Mouse (Mus musculus) intestine, embryonic 16.5 days (tissue): Measurements from ENCODE around the gene Borcs7. TPM values are rescaled to one million over a fixed set of nuclear protein-coding genes. Genes with fewer than 3 reads are reported as not detected.
"Not testable (repeated sequence)": the region's sequence is repeated elsewhere in the genome, so short reads cannot be mapped to it uniquely, and the experiment has no call there.

ENCODE experiments used
- ATAC-seq: fragments of 200-750 bp; cut with Nextera tagmentation; 2 replicates; pipeline ENCODE4 v1.8.0; 2017; ENCODE audit warnings: moderate TSS enrichment, moderate library complexity
- H3K27ac ChIP-seq: fragments of 300-500 bp; sonication (generic); 2 replicates; pipeline ENCODE4 v1.5.1; 2014; ENCODE audit warnings: mild to moderate bottlenecking, low read length
- H3K27me3 ChIP-seq: fragments of 300-500 bp; sonication (generic); replicated peaks from 2 replicates; pipeline ENCODE4 v1.6.1; 2014; ENCODE audit warnings: low read length, control low read depth, mixed read lengths; ENCODE audit not compliant: control insufficient read depth, insufficient read depth
- H3K36me3 ChIP-seq: fragments of 300-500 bp; sonication (generic); 2 replicates; pipeline ENCODE4 v1.6.1; 2014; ENCODE audit warnings: low read length, control low read depth; ENCODE audit not compliant: control insufficient read depth, insufficient read depth
- H3K4me1 ChIP-seq: fragments of 300-500 bp; sonication (generic); 2 replicates; pipeline ENCODE4 v1.6.1; 2014; ENCODE audit warnings: low read length, control low read depth, mixed read lengths; ENCODE audit not compliant: control insufficient read depth, insufficient read depth
- H3K4me2 ChIP-seq: fragments of 300-500 bp; sonication (generic); 2 replicates; pipeline ENCODE4 v1.6.1; 2014; ENCODE audit warnings: low read depth, low read length, control low read depth
- H3K4me3 ChIP-seq: fragments of 300-500 bp; sonication (generic); 2 replicates; pipeline ENCODE4 v1.5.1; 2014; ENCODE audit warnings: mild to moderate bottlenecking, low read length
- H3K9ac ChIP-seq: fragments of 300-500 bp; sonication (generic); 2 replicates; pipeline ENCODE4 v1.6.1; 2014; ENCODE audit warnings: low read depth, low read length
- H3K9me3 ChIP-seq: fragments of 300-500 bp; sonication (generic); 2 replicates; pipeline ENCODE4 v1.6.1; 2016; ENCODE audit warnings: low read length, control low read depth; ENCODE audit not compliant: control insufficient read depth
- WGBS: fragments of 180-500 bp; shearing (Covaris S2); extraction: QIAGEN DNeasy Blood & Tissue Kit; methylation state at CpG from one replicate; pipeline ENCODE4 v1.1.7; 2014; 5-methylcytosine and 5-hydroxymethylcytosine counted together
- polyA plus RNA-seq: library from polyadenylated mRNA; unstranded; fragments of >200 nt; fragmentation: Nextera tagmentation; extraction: Ambion mirVana; gene quantifications from 2 replicates; pipeline ENCODE4 v1.2.1, GENCODE M21; 2015

Gene Borcs7
- polyA plus RNA-seq, 1 experiment from 2014 or later, result 14.0 TPM

- Histone ChIP-seq H3K4me1 (peaks cover 3% of the 10 kb centered on the region; the same call in 1 of the 2 replicates), H3K36me3 (peaks cover 13% of the 10 kb centered on the region; the same call in 1 of the 2 replicates), H3K27me3 (no peaks in the 10 kb centered on the region), H3K9me3 (no peaks in the 10 kb centered on the region), H3K27ac (no peak overlapping the region), H3K4me3 (no peak overlapping the region), H3K4me2 (no peak overlapping the region), H3K9ac (no peak overlapping the region)
- no peak for ATAC-seq
- 70% methylated on average over 11 of the region's 11 CpGs for WGBS
Measured at GRCm38 (mm10) chr19:46724411-46724810, 34.7 kb downstream of the Borcs7 start.

DNA sequence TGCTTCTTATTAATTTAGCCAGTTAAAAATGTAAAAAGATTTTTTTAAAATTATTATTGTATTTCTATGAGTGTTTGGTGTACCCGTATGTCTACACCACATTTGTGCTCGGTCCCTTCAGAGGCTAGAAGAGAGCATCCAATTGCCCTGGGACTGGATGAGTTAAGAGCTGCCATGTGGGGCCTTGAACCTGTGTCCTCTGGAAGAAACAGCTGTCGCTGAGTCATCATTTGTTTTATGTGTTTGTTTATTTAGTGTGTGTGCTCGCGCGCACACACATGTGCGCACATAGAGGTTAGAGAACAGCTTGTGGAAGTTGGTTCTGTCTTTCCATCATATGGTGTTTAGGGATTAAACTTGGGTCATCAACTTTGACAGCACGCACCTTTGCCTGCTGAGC, 36.4 kb downstream of the Borcs7 start:
- no peak overlapping the region for H3K4me3 ChIP-seq
- no peak overlapping the region for H3K9ac ChIP-seq
- H3K27me3 ChIP-seq, result no peaks in the 10 kb centered on the region
- no peak for ATAC-seq
- WGBS, result 96% methylated on average over 8 of the region's 8 CpGs
- H3K4me1 ChIP-seq, result peaks cover 3% of the 10 kb centered on the region; the same call in 1 of the 2 replicates
- no peaks in the 10 kb centered on the region for H3K9me3 ChIP-seq
- H3K36me3 ChIP-seq, result peaks cover 10% of the 10 kb centered on the region; the same call in 1 of the 2 replicates
- H3K27ac ChIP-seq, result no peak overlapping the region
- no peak overlapping the region for H3K4me2 ChIP-seq

DNA sequence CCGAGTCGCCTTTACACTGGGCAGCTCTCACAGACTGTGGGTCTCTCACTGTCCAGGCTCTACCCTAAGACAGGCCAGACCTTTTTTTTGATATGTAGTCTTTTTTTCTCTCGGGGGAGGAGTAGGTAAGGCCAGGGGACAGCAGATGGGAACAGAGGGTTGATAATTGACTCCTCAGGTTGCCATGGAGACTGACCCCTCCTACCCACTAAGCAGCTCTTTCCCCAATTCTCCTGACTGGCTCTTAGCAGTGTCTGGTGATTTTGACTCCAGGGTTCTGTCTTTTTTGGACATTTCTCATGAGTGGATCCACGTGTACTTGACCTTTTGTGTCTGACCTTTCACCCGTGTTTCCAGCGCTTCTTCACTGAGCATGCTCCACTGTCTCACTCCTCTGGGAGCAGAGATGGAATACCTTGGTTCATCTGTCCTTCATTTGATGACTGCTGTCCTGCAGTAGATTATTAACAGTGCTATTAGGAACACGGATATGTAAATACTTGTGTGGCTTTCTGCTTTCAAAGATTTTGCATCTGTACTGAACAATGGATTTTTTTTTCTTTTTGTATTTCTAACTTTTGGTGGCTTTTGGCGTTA, 37.5 kb downstream of the Borcs7 start:
- no peak overlapping the region for H3K4me3 ChIP-seq
- peaks cover 10% of the 10 kb centered on the region; the same call in 1 of the 2 replicates for H3K36me3 ChIP-seq
- no peak overlapping the region for H3K27ac ChIP-seq
- no peak overlapping the region; the same call in 1 of the 2 replicates for H3K4me2 ChIP-seq
- no peaks in the 10 kb centered on the region for H3K9me3 ChIP-seq
- no peak for ATAC-seq
- 44% methylated on average over 8 of the region's 8 CpGs for WGBS
- no peaks in the 10 kb centered on the region for H3K27me3 ChIP-seq
- H3K4me1 ChIP-seq, result peaks cover 3% of the 10 kb centered on the region; the same call in 1 of the 2 replicates
- no peak overlapping the region for H3K9ac ChIP-seq

- no peaks in the 10 kb centered on the region for H3K27me3 ChIP-seq
- no peak overlapping the region for H3K4me3 ChIP-seq
- no peak overlapping the region for H3K9ac ChIP-seq
- H3K27ac ChIP-seq, result no peak overlapping the region
- H3K4me1 ChIP-seq, result peaks cover 3% of the 10 kb centered on the region; the same call in 1 of the 2 replicates
- no peaks in the 10 kb centered on the region for H3K9me3 ChIP-seq
- ATAC-seq, result peak; percentile 73
- WGBS, result 42% methylated on average over 11 of the region's 11 CpGs
- no peak overlapping the region for H3K4me2 ChIP-seq
- peaks cover 10% of the 10 kb centered on the region; the same call in 1 of the 2 replicates for H3K36me3 ChIP-seq
Measured at GRCm38 (mm10) chr19:46727945-46728540, 38.3 kb downstream of the Borcs7 start.

DNA sequence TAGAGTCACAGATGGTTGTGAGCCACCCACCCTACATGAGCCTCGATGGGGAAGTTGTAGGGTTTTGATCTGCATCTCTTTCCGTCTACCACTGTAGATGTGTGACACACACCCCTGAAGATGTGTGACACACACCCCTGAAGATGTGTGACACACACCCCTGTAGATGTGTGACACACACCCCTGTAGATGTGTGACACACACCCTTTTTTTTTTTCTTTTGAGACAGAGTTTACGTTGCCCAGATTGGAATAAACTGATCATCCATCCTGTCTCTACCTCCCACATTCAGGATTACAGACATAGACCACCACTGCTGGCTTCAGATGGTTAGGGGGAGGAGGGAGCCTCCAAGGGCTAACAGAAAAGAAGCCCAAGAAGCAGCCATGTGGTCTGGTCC, 39.2 kb downstream of the Borcs7 start:
- H3K36me3 ChIP-seq, result peaks cover 10% of the 10 kb centered on the region; the same call in 1 of the 2 replicates
- H3K9ac ChIP-seq, result no peak overlapping the region
- no peak overlapping the region for H3K27ac ChIP-seq
- no peaks in the 10 kb centered on the region for H3K27me3 ChIP-seq
- H3K9me3 ChIP-seq, result no peaks in the 10 kb centered on the region
- no peak overlapping the region for H3K4me2 ChIP-seq
- H3K4me3 ChIP-seq, result no peak overlapping the region
- H3K4me1 ChIP-seq, result peaks cover 3% of the 10 kb centered on the region; the same call in 1 of the 2 replicates
- no peak for ATAC-seq
- 68% methylated on average over 3 of the region's 3 CpGs for WGBS

- Histone ChIP-seq H3K27me3 (no peaks in the 10 kb centered on the region), H3K4me1 (peaks cover 3% of the 10 kb centered on the region; the same call in 1 of the 2 replicates), H3K4me3 (no peak overlapping the region), H3K9me3 (no peaks in the 10 kb centered on the region), H3K27ac (no peak overlapping the region), H3K4me2 (no peak overlapping the region), H3K36me3 (no peaks in the 10 kb centered on the region), H3K9ac (no peak overlapping the region)
- no peak for ATAC-seq
- WGBS, result 87% methylated on average over 10 of the region's 10 CpGs
Measured at GRCm38 (mm10) chr19:46731351-46731750, 41.6 kb downstream of the Borcs7 start.

DNA sequence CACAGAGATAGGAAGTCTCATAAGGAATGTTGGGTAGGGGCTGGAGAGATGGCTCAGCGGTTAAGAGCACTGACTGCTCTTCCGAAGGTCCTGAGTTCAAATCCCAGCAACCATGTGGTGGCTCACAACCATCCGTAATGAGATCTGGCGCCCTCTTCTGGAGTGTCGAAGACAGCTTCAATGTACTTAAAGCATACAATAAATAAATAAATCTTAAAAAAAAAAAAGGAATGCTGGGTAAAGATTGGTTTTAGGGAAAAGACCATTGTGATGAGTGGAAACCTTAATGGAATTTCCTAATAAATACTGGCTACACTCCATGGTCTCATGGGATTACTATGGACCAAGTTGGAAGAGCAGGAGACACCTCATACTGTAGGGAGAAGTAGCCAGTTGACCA, 43.0 kb downstream of the Borcs7 start:
- not testable (repeated sequence) for H3K4me3 ChIP-seq, H3K27me3 ChIP-seq, H3K4me2 ChIP-seq, H3K9ac ChIP-seq, H3K9me3 ChIP-seq, ATAC-seq, H3K4me1 ChIP-seq, H3K27ac ChIP-seq, H3K36me3 ChIP-seq
- 96% methylated on average over 5 of the region's 5 CpGs for WGBS

DNA sequence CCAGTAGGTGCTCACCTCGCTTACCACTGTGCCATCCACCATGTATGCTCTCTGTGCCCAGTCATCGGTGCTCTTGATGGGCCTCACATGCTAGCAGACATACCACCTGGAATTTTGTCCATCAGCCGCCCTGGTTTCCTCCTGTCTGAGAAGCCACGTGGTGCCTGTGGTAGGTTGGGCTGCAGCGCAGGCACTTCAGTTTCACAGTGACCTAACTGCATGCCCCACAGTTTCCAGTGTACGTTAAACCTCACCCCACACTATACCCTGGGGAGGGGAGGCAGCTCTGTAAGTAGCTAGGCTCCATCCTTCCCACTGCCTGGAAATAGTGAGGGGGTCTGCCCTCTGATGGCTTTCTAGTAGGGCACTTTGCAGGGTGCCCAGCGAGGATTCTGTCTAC, 43.9 kb downstream of the Borcs7 start:
- Histone ChIP-seq H3K9ac (no peak overlapping the region), H3K36me3 (peaks cover 3% of the 10 kb centered on the region; the same call in 1 of the 2 replicates), H3K27me3 (no peaks in the 10 kb centered on the region), H3K4me1 (no peaks in the 10 kb centered on the region), H3K9me3 (no peaks in the 10 kb centered on the region), H3K27ac (no peak overlapping the region), H3K4me3 (no peak overlapping the region), H3K4me2 (no peak overlapping the region)
- WGBS, result 92% methylated on average over 7 of the region's 7 CpGs
- ATAC-seq, result no peak

DNA sequence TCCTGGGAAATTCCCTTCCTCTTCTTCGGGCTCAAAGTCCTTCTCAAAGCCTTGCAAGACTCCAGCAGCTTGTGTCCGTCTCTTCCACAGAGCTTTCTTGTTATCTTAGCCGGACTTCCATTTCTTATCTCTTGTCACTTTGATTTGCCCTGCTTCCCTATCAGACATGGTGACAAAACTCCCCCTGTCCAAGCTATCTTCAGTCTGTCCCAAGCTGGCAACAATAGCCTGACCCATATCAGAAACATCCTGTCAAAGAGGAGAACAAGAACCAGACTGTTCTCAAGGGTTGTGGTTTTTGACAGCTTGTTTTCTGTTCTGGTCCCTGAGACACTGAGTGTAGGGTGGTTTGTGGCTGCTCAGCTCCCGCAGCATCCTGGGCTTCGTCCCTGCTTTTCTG, 45.5 kb downstream of the Borcs7 start:
- WGBS, result 42% methylated on average over 5 of the region's 5 CpGs
- no peak overlapping the region for H3K4me2 ChIP-seq
- H3K27me3 ChIP-seq, result no peaks in the 10 kb centered on the region
- no peaks in the 10 kb centered on the region for H3K4me1 ChIP-seq
- H3K9me3 ChIP-seq, result no peaks in the 10 kb centered on the region
- no peak overlapping the region for H3K9ac ChIP-seq
- no peak overlapping the region for H3K4me3 ChIP-seq
- no peak overlapping the region for H3K27ac ChIP-seq
- ATAC-seq, result no peak
- peaks cover 4% of the 10 kb centered on the region; the same call in 1 of the 2 replicates for H3K36me3 ChIP-seq
